Mouse (Mus musculus): ENCODE measurements around the gene Plcg2.
A peak's percentile ranks its signal among the peaks of the same experiment; 100 is the strongest.

- TF ChIP-seq CTCF (IDR thresholded peaks at IDR 0.05; ENCODE audit: insufficient read depth, low read length) = peak; percentile 80
- no peak for TF ChIP-seq POLR2A (IDR thresholded peaks at IDR 0.05; ENCODE audit: borderline replicate concordance, extremely low read depth, low read depth, low read length)
These were observed 32.8 kb upstream of the Plcg2 start for GRCm38 (mm10) chr8:117465250-117465649.

All from lung, adult 2 months (tissue).